Mouse (Mus musculus): Measurements from ENCODE around the gene Gm5244. TPM values are rescaled to one million over a fixed set of nuclear protein-coding genes. Genes with fewer than 3 reads are reported as not detected.

Gene Gm5244
- not detected in 2 replicates for polyA plus RNA-seq (2012; rRNA removed)

DNA sequence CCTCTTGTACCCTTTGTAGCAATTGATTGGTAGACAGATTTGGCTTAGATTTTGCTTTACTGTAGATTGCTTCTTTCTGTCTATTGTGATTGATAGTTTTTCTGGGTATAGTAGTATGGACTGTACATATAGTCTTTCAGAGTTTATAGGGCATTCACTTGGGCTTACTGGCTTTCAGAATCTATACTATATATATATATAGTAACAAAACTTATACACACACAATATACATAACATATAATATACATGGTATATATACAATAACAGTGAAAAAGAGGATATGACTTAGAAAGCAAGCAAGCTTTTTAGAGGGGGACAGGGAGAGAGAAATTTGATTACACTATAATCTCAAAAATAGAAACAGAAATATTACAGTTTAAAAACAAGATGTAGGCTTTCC is at the start of gene Gm5244:
Gene Gm5244 (plus strand): TSS at position 301 of the 400 bp plus-strand sequence.

DNA sequence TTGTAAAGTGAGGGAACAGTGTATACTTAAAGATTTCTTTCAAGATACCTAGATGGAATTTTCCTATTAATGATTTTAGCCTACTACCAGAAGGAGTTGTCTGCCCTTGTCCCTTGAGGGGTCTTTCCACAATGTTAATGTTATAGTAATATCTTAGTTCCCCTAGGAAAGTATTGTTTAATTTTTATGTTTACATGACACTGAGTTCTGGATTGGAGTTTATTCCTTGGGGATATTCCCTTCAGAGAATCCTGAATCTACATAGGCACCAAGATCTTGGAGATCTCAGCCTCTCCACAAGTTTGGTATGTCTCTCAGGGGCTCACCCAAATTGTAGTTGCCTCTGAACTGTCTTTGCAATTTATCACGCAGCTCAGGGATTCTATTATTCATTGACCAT is 10.5 kb downstream of the Gm5244 start, which contains the start of gene Olfr1444:
Gene Olfr1444 (plus strand): TSS at position 301 of the 400 bp plus-strand sequence.

GRCm38 (mm10) chr19:12883555-12883954 is 37.1 kb downstream of the Gm5244 start, which contains the start of gene Olfr1445:
Gene Olfr1445 (plus strand): TSS chr19:12883855.

DNA sequence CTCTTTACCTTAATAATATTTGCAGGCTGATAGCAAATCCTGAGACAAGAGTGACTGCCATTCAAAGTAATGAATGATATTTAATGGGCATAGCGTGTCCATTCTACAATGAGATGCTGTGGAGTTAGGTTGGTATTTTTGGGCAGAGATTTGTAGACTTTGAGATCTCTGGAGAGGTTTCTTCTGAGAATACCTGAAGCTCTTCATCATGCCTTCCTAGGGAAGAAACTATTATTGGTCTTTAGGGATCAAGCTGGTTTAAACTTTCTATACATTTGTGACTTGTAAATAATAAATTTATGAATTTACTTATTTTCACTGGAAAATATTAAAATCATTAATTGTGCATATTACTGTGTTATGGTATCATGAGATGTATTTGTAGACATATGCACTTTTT is 46.9 kb downstream of the Gm5244 start, which contains the start of gene Olfr1446:
Gene Olfr1446 (minus strand): TSS at position 101 of the 400 bp plus-strand sequence.

Other genes starting within 250 kb of the Gm5244 start
- gene Gm4952, start 246.7 kb upstream of the Gm5244 start, polyA plus RNA-seq (2012; rRNA removed) = 0.07 TPM in 1 of 2 replicates, not detected in the other
- gene Glyat, start 213.4 kb upstream of the Gm5244 start, polyA plus RNA-seq (2012; rRNA removed) = not detected in 2 replicates
- not detected in 2 replicates for gene Olfr1442, start 176.2 kb upstream of the Gm5244 start, polyA plus RNA-seq (2012; rRNA removed)
- not detected in 2 replicates for gene Olfr1443, start 168.6 kb upstream of the Gm5244 start, polyA plus RNA-seq (2012; rRNA removed)
- 0.10 TPM in 1 of 2 replicates, not detected in the other for gene Keg1, start 150.9 kb upstream of the Gm5244 start, polyA plus RNA-seq (2012; rRNA removed)
- gene Cntf, start 81.0 kb upstream of the Gm5244 start, polyA plus RNA-seq (2012; rRNA removed) = 4.9 and 5.1 TPM in 2 replicates
- gene Zfp91, start 50.6 kb upstream of the Gm5244 start, polyA plus RNA-seq (2012; rRNA removed) = 36.9 and 40.9 TPM in 2 replicates
- 1.5 and 1.8 TPM in 2 replicates for gene Lpxn, start 50.5 kb upstream of the Gm5244 start, polyA plus RNA-seq (2012; rRNA removed)
- gene Olfr1444, start 10.6 kb downstream of the Gm5244 start, polyA plus RNA-seq (2012; rRNA removed) = not detected in 2 replicates
- not detected in 2 replicates for gene Olfr1445, start 37.2 kb downstream of the Gm5244 start, polyA plus RNA-seq (2012; rRNA removed)
- not detected in 2 replicates for gene Olfr1446, start 46.8 kb downstream of the Gm5244 start, polyA plus RNA-seq (2012; rRNA removed)
- not detected in 2 replicates for gene Olfr1447, start 57.1 kb downstream of the Gm5244 start, polyA plus RNA-seq (2012; rRNA removed)
- gene Olfr1448, start 77.7 kb downstream of the Gm5244 start, polyA plus RNA-seq (2012; rRNA removed) = not detected in 2 replicates
- gene Olfr1449, start 84.2 kb downstream of the Gm5244 start, polyA plus RNA-seq (2012; rRNA removed) = not detected in 2 replicates
- not detected in 2 replicates for gene Olfr1450, start 103.6 kb downstream of the Gm5244 start, polyA plus RNA-seq (2012; rRNA removed)
- not detected in 2 replicates for gene Olfr1451, start 148.3 kb downstream of the Gm5244 start, polyA plus RNA-seq (2012; rRNA removed)
- gene Olfr1453, start 181.6 kb downstream of the Gm5244 start, polyA plus RNA-seq (2012; rRNA removed) = not detected in 2 replicates
- not detected in 2 replicates for gene Olfr1454, start 213.9 kb downstream of the Gm5244 start, polyA plus RNA-seq (2012; rRNA removed)

Measured in central nervous system, embryonic 11.5 days (tissue).